Mouse (Mus musculus) bone marrow, adult 2 months (tissue): ENCODE data around the gene Zic1.

Experiments used
- CTCF ChIP-seq: fragments of 200-500 bp; IDR thresholded peaks from 2 replicates; pipeline ENCODE4 v1.5.1; 2011; ENCODE audit warnings: low read length, control low read depth; ENCODE audit not compliant: control insufficient read depth, insufficient read depth
- POLR2A ChIP-seq: fragments of 200-500 bp; IDR thresholded peaks from 2 replicates; pipeline ENCODE4 v1.6.1; 2011; ENCODE audit warnings: low read depth, mild to moderate bottlenecking, control low read depth, low read length, borderline replicate concordance; ENCODE audit not compliant: control insufficient read depth

DNA sequence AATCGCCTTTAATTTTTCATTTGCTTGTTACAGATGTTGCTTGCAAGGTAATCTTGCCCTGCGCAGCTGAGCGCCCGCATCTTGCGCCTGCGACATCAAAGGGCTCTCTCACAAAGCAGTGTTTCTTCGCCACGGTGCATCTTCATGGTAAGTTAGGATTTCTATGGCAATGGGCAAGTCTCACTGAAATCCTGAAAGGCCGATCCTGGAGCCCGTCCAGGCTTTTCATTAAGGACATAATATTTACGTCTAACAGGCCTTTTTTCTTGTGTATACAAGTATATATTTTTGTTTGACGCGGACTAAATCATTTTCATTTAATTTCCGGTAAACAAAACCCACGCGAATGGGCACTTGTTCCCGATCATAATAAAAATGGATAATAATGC, 20.9 kb upstream of the Zic1 start:
- TF ChIP-seq POLR2A (no peak), CTCF (no peak)
